Mouse (Mus musculus) neural tube, embryonic 15.5 days (tissue): ENCODE measurements around the gene Ankrd23. TPM values are rescaled to one million over a fixed set of nuclear protein-coding genes. Genes with fewer than 3 reads are reported as not detected.

Experiments used
- ATAC-seq: fragments of 200-750 bp; cut with Nextera tagmentation; 2 replicates; pipeline ENCODE4 v1.8.0; 2017; ENCODE audit warnings: mild to moderate bottlenecking, moderate TSS enrichment, moderate library complexity; ENCODE audit not compliant: low FRiP score
- H3K27ac ChIP-seq: fragments of 300-500 bp; sonication (generic); replicated peaks from 2 replicates; pipeline ENCODE4 v1.5.1; 2015; ENCODE audit warnings: mild to moderate bottlenecking, inconsistent platforms
- H3K27me3 ChIP-seq: fragments of 300-500 bp; sonication (generic); replicated peaks from 2 replicates; pipeline ENCODE4 v1.6.1; 2015; ENCODE audit warnings: inconsistent platforms
- H3K36me3 ChIP-seq: fragments of 300-500 bp; sonication (generic); 2 replicates; pipeline ENCODE4 v1.6.1; 2015; ENCODE audit warnings: inconsistent platforms
- H3K4me1 ChIP-seq: fragments of 300-500 bp; sonication (generic); 2 replicates; pipeline ENCODE4 v1.6.1; 2015; ENCODE audit warnings: inconsistent platforms
- H3K4me2 ChIP-seq: fragments of 300-500 bp; sonication (generic); 2 replicates; pipeline ENCODE4 v1.6.1; 2015; ENCODE audit warnings: inconsistent platforms, mild to moderate bottlenecking, moderate library complexity
- H3K4me3 ChIP-seq: fragments of 300-500 bp; sonication (generic); replicated peaks from 2 replicates; pipeline ENCODE4 v1.5.1; 2015; ENCODE audit warnings: mild to moderate bottlenecking, inconsistent platforms
- H3K9ac ChIP-seq: fragments of 300-500 bp; sonication (generic); replicated peaks from 2 replicates; pipeline ENCODE4 v1.6.1; 2015; ENCODE audit warnings: mild to moderate bottlenecking, inconsistent platforms
- H3K9me3 ChIP-seq: fragments of 300-500 bp; sonication (generic); replicated peaks from 2 replicates; pipeline ENCODE4 v1.6.1; 2016; ENCODE audit warnings: inconsistent platforms
- WGBS: fragments of 180-500 bp; shearing (Covaris S2); methylation state at CpG from one replicate; pipeline ENCODE4 v1.1.7; 2015; ENCODE audit warnings: mixed read lengths; 5-methylcytosine and 5-hydroxymethylcytosine counted together
- polyA plus RNA-seq: library from polyadenylated mRNA; unstranded; fragments of >200 nt; fragmentation: Nextera tagmentation; extraction: Ambion mirVana; gene quantifications from 2 replicates; pipeline ENCODE4 v1.2.1, GENCODE M21; 2015

Ankrd23 gene
- polyA plus RNA-seq, 1 experiment from 2014 or later = 21.6 TPM

DNA sequence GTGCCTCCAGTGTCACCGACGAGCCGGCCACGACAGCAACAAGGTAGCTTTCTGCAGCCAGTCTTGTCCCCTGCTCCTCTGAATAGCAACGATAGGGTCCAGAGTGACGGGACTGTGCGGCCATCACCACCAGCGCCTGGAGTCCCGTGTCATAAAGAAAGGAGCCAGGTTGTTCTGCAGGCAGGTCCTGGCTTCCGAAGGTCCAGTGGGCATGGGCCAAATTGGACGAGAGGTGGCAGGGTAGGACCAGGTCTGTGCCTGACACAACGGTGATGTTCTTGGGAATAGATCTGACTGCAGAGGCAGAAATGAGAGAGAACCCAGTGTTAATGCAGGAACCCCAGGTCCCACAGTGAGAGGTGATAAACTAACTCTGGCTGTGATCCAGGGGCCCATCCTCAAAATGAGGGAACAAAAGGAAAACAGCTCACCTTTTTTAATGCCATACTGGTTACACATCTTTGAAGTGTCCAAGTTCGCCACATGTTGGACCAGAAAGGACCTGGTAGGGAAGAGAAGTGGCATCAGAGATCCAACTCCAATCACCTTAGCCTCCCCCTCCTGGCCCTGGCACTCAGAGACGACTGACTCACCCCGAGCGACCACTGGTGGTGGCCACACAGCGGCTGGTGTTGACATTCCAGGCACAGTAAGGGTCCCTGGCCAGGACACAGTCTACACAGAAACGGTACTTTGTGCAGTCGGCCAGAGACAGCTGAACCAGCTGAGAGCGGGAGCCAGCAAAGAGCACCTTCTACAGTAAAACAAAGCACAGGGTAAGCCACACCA, 13.6 kb upstream of the Ankrd23 start:
- H3K9me3 ChIP-seq = no peaks in the 10 kb centered on the region
- H3K4me1 ChIP-seq = peaks cover 67% of the 10 kb centered on the region
- no peak overlapping the region for H3K27ac ChIP-seq
- peaks cover 58% of the 10 kb centered on the region for H3K36me3 ChIP-seq
- no peak overlapping the region for H3K4me3 ChIP-seq
- H3K9ac ChIP-seq = no peak overlapping the region
- no peak for ATAC-seq
- WGBS = 77% methylated on average over 20 of the region's 20 CpGs
- no peaks in the 10 kb centered on the region for H3K27me3 ChIP-seq
- H3K4me2 ChIP-seq = no peak overlapping the region

DNA sequence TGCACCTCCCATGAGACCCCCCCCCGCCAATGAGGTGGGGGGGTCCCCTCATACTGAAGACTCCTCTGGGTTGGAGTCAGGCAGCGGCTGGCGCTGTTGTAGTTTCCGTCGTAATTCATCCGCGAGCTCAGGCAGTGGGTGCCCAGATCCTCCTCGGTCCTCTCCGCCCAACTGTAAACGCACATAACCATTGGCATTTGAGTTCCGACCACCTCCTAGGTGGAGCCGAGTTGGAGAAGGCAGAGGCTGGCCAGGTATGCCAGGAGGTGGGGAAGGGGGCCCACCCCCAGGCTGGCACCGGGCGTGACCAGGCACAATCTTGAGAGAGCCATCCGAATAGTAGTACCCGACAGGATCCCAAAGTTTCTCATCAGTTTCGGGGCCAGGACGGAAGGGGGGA, 12.8 kb upstream of the Ankrd23 start:
- peaks cover 61% of the 10 kb centered on the region for H3K4me1 ChIP-seq
- 0 out of 2 replicates have a peak overlapping the region, but pooled peaks have one; percentile 13 for H3K27ac ChIP-seq
- no peak for ATAC-seq
- H3K9me3 ChIP-seq = no peaks in the 10 kb centered on the region
- H3K27me3 ChIP-seq = no peaks in the 10 kb centered on the region
- H3K9ac ChIP-seq = no peak overlapping the region
- 81% methylated on average over 18 of the region's 18 CpGs for WGBS
- no peak overlapping the region for H3K4me3 ChIP-seq
- H3K36me3 ChIP-seq = peaks cover 54% of the 10 kb centered on the region
- H3K4me2 ChIP-seq = no peak overlapping the region

DNA sequence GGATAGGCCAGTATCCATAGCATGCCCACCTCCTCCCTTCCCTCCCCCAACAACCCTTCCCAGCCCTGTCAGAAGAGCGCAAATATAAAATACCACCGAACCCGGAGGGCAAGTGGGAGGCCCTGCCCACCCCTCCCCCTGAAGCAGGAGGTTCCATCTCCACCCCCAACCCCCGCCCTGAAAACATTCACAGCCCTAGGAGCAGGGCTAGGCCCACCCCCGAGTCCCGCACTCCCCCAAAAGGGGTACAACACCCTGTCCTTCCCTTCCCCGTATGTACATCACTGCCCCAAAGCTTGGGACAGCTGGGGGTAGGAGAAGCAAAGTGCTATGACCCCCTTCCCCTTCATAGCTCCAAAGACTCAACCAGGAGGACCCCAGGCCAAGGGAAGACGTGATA, 12.1 kb upstream of the Ankrd23 start:
- H3K9ac ChIP-seq = no peak overlapping the region
- H3K4me1 ChIP-seq = peaks cover 54% of the 10 kb centered on the region
- no peak overlapping the region for H3K27ac ChIP-seq
- H3K4me2 ChIP-seq = no peak overlapping the region
- 48% methylated on average over 8 of the region's 8 CpGs for WGBS
- no peaks in the 10 kb centered on the region for H3K9me3 ChIP-seq
- H3K4me3 ChIP-seq = no peak overlapping the region
- ATAC-seq = no peak
- peaks cover 49% of the 10 kb centered on the region for H3K36me3 ChIP-seq
- no peaks in the 10 kb centered on the region for H3K27me3 ChIP-seq

DNA sequence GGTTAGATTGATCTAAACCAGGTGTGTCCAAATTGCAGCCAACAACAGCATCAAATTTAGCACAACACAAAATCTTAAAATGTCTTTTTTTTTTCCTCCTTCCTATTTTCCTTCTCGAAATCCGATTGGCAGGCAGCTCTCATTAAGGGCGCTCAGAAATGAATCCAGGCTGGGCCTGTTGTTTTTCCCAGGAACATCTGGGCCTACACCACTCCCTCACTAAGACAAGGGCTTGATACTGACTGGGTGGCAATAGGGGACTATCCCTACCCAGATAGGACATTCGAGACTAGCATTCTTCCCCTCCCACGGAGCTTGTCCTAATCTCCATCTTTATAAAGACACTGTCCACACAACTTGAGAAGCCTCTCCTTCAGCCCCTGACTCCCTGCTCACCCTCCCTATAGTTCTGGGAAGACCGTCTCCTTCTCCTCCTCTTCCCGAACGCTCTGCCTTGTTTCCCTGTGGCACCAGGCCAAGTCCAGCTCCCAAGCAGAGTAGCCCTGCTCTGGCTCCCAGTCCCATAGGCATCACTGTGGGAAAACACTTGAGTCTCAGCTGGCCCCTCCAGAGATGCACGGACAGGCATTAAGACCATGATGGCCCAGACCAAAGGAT, 11.4 kb upstream of the Ankrd23 start:
- Histone ChIP-seq H3K4me1 (peaks cover 51% of the 10 kb centered on the region), H3K4me2 (peak overlapping the region; percentile 15; the same call in 1 of the 2 replicates), H3K9me3 (no peaks in the 10 kb centered on the region), H3K9ac (no peak overlapping the region; the same call in 1 of the 2 replicates), H3K27ac (peak overlapping the region; percentile 75), H3K36me3 (peaks cover 42% of the 10 kb centered on the region), H3K27me3 (no peaks in the 10 kb centered on the region), H3K4me3 (no peak overlapping the region)
- ATAC-seq = no peak
- 33% methylated on average over 9 of the region's 9 CpGs for WGBS

DNA sequence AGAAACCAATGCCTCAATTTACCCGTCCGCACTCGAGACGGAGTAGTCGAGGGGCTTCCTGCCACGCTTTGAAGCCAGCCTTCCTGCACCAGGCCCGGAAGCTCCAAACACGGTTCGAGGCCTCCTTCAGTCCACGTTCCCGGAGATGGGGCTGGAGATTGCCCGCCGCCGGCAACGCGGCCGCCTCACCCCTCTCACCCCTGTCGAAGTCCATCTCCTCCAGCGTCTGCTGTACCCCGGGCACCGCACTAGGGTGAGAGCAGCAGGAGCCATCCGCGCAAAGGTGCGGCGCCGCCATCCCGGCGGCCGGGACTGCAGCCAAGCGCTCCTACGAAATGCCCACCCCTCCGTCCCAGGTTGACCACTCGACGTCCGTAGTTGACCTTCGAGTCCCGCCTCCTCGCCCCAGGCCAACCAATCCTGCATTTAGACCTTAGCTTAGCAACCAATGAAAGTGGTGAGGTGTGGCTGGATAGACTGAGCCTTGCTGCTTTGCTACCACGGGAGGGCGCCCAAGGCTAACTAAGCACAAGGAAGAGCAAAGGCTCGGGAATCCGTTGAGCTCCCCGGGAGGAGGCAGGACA, 10.3 kb upstream of the Ankrd23 start, which contains the start of gene Ankrd39:
Ankrd39 (minus strand) TSS at position 558 of the 584 bp plus-strand sequence.
- peaks cover 36% of the 10 kb centered on the region for H3K36me3 ChIP-seq
- peak within 1 kb of the TSS; percentile 71 for H3K4me3 ChIP-seq
- H3K9me3 ChIP-seq = no peaks in the 10 kb centered on the region
- H3K4me2 ChIP-seq = peak within 1 kb of the TSS; percentile 81
- H3K27ac ChIP-seq = peak within 1 kb of the TSS; percentile 84
- peak; percentile 96 for ATAC-seq
- peak within 1 kb of the TSS; percentile 76 for H3K9ac ChIP-seq
- H3K4me1 ChIP-seq = peaks cover 51% of the 10 kb centered on the region
- under 1% methylated on average over 43 of the region's 43 CpGs for WGBS
- H3K27me3 ChIP-seq = no peaks in the 10 kb centered on the region

DNA sequence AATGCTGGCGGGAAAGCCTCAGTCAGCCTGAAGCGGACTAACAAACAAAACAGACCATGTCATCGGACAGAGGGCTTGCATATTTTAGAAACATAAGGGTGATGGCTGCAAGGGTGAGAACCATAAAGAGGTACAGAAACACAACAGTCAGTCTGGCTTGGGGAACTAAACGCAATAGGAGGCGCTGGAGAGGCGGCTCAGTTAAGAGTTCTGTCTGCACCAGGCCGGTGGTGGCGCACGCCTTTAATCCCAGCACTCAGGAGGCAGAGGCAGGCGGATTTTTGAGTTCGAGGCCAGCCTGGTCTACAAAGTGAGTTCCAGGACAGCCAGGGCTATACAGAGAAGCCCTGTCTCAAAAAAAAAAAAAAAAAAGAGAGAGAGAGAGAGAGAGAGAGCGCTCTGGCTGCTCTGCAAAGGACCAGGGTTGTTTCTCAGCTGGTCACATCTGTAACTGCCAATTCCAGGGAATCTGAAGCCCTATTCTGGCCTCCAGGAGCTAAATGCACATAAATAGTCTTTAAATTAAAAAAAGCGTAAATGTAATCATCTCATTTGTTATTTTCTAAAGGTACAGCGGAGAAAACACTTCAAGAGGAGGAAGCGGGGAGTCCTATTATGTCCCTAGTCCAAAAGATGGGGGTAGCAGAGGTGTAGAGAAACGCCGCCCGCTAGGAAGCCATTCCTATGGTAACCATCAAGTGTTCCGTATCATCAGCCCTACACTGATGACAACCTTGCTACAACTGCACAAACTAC, 9.3 kb upstream of the Ankrd23 start:
- H3K9me3 ChIP-seq = no peaks in the 10 kb centered on the region
- H3K27ac ChIP-seq = 0 out of 2 replicates have a peak overlapping the region, but pooled peaks have one; percentile 84
- peak overlapping the region; percentile 71 for H3K4me3 ChIP-seq
- no peaks in the 10 kb centered on the region for H3K27me3 ChIP-seq
- WGBS = 69% methylated on average over 19 of the region's 19 CpGs
- H3K4me2 ChIP-seq = peak overlapping the region; percentile 81
- H3K9ac ChIP-seq = peak overlapping the region; percentile 76
- peaks cover 47% of the 10 kb centered on the region for H3K4me1 ChIP-seq
- peaks cover 35% of the 10 kb centered on the region for H3K36me3 ChIP-seq
- ATAC-seq = no peak

DNA sequence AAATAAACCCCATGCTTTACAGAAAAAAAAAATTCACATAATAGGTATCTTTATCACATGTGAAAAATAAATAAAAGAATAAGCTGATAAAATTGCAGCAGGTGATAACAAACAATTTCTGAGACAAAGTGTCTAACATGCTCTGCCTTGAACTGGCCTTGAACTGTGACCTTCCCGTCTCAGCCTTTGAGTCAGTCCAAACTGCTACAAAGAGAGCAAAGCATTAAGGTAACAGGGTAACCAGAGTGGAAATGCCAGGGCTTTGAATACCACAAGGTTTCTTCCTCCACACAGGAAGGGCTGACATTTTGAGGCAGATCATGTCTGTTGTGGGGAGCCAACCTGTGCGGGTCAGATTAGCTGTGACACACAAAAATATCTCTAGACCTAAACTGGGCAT, 8.7 kb upstream of the Ankrd23 start:
- Histone ChIP-seq H3K9me3 (no peaks in the 10 kb centered on the region), H3K4me1 (peaks cover 42% of the 10 kb centered on the region), H3K4me3 (no peak overlapping the region), H3K36me3 (peaks cover 34% of the 10 kb centered on the region), H3K27ac (no peak overlapping the region), H3K27me3 (no peaks in the 10 kb centered on the region), H3K9ac (no peak overlapping the region), H3K4me2 (peak overlapping the region; percentile 81; the same call in 1 of the 2 replicates)
- ATAC-seq = no peak
- WGBS = 88% methylated on average over 2 of the region's 2 CpGs

DNA sequence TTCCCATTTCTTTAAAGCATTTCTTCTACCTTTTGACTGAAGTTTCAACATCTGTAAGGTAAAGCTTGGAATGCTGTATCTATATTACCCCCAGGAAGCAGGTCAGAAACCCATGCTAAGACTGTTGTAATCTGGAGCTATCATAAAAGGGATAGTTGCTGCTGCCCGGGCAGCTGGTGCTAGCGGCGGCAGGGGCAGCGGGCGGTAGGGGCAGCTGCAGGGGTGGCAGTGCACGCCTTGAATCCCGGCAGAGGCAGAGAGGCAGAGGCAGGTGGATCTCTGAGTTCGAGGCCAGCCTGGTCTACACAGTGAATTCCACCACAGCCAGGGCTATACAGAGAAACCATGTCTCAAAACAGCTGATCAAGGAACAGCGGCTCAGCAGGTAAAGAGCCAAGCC, 6.2 kb upstream of the Ankrd23 start:
- H3K36me3 ChIP-seq = peaks cover 37% of the 10 kb centered on the region
- H3K4me1 ChIP-seq = peaks cover 23% of the 10 kb centered on the region
- H3K27me3 ChIP-seq = no peaks in the 10 kb centered on the region
- H3K4me3 ChIP-seq = no peak overlapping the region
- H3K27ac ChIP-seq = no peak overlapping the region
- H3K9ac ChIP-seq = no peak overlapping the region
- no peaks in the 10 kb centered on the region for H3K9me3 ChIP-seq
- no peak for ATAC-seq
- H3K4me2 ChIP-seq = no peak overlapping the region
- WGBS = 91% methylated on average over 9 of the region's 9 CpGs

DNA sequence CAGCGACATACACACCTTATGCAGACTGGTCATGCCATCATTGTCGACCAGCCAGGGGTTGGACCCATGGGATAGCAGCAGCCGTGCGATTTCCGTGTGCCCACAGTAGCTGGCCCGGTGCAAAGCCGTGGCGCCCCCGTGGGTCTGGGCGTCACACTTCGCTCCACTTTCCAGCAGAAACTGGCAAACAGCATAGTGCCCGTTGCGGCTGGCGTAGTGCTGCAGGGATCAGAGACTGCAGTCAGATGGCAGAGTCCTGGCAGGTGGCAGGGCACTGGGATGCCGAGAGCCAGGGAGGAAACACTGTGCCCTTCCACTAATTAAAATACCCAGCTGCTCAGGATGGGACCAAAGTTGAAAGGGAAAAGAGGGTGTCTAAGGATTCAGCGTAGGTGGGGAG, 5.2 kb upstream of the Ankrd23 start:
- WGBS = 89% methylated on average over 16 of the region's 16 CpGs
- no peaks in the 10 kb centered on the region for H3K9me3 ChIP-seq

DNA sequence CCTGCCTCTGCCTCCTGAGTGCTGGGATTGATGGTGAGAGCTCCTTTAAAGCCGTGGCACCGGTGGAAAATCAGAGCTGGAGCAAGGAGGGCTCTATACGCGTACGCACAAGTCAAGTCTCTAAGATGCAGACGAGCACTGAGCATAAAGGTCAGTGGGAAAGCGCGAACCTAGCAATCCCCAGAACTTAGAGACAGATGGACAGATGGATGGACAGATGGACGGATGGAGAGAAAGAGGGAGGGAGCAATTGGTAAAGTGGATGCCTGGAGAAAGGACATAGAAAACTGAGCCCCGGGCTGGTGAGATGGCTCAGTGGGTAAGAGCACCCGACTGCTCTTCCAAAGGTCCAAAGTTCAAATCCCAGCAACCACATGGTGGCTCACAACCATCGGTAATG, 4.1 kb upstream of the Ankrd23 start:
- Histone ChIP-seq H3K4me1 (peaks cover 7% of the 10 kb centered on the region), H3K9me3 (no peaks in the 10 kb centered on the region), H3K9ac (no peak overlapping the region), H3K4me2 (no peak overlapping the region), H3K27ac (no peak overlapping the region), H3K27me3 (no peaks in the 10 kb centered on the region), H3K4me3 (no peak overlapping the region), H3K36me3 (peaks cover 37% of the 10 kb centered on the region)
- ATAC-seq = no peak
- WGBS = 93% methylated on average over 12 of the region's 12 CpGs

More for the DNA sequence above, 5.2 kb upstream of the Ankrd23 start:
- H3K9ac ChIP-seq = no peak overlapping the region
- peaks cover 16% of the 10 kb centered on the region for H3K4me1 ChIP-seq
- no peak for ATAC-seq
- H3K27me3 ChIP-seq = no peaks in the 10 kb centered on the region
- H3K27ac ChIP-seq = no peak overlapping the region
- no peak overlapping the region for H3K4me2 ChIP-seq
- H3K4me3 ChIP-seq = no peak overlapping the region
- peaks cover 37% of the 10 kb centered on the region for H3K36me3 ChIP-seq

DNA sequence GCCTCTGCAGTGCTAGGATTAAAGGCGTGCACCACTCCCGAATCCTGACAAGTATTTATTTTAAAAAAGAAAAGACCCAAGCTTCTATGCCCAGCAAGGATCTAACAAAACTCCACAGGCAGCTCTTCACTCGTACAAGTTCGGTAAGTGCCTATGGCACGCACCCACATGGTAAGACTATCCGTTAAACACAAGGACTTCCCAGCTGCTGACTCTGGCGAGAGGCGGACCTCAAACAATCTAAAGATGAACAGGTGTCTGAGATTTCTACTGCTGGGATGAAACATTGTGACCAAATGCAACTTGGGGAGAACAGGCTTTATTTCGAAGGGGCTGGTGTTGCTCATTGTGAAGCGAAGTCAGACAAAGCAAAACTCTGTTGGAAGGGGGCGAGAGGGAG, 3.4 kb upstream of the Ankrd23 start:
- ATAC-seq = no peak
- Histone ChIP-seq H3K9ac (no peak overlapping the region), H3K27me3 (no peaks in the 10 kb centered on the region), H3K4me3 (no peak overlapping the region), H3K27ac (no peak overlapping the region), H3K36me3 (peaks cover 37% of the 10 kb centered on the region), H3K4me2 (no peak overlapping the region), H3K4me1 (0 out of 2 replicates have a peak, but pooled peaks cover 2% of the 10 kb centered on the region), H3K9me3 (no peaks in the 10 kb centered on the region)
- 91% methylated on average over 11 of the region's 11 CpGs for WGBS
